Mouse (Mus musculus) adrenal gland, adult 18-20 months (tissue): ENCODE data around the gene Nt5c2. TPM values are rescaled to one million over a fixed set of nuclear protein-coding genes. Genes with fewer than 3 reads are reported as not detected.

Experiments used
- DNase-seq, 2 experiments: peaks; one replicate each; pipeline ENCODE4 v3.0.0; 2021 to 2022; ENCODE audit warnings: low spot score in 2 of 2
- total RNA-seq, 2 experiments: library from RNA; stranded (reverse); gene quantifications; 1 replicate in 1 of 2; 2 replicates in 1 of 2; pipeline ENCODE4 v1.2.3; 2021

Nt5c2 gene
- total RNA-seq, 2 experiments from 2014 or later: 57.5 to 68.4 TPM

GRCm38 (mm10) chr19:46932608-46933007 is 82.3 kb downstream of the Nt5c2 start:
- no peak for DNase-seq

- DNase-seq: no peak
Measured at GRCm38 (mm10) chr19:46930026-46930425, 84.9 kb downstream of the Nt5c2 start.

GRCm38 (mm10) chr19:46929044-46929587 is 85.8 kb downstream of the Nt5c2 start:
- DNase-seq: peak; percentile 79 to 83

- no peak for DNase-seq
Measured at GRCm38 (mm10) chr19:46928136-46928535, 86.8 kb downstream of the Nt5c2 start.

- no peak for DNase-seq
Measured at GRCm38 (mm10) chr19:46926951-46927350, 88.0 kb downstream of the Nt5c2 start.

- DNase-seq: no peak
Measured at GRCm38 (mm10) chr19:46926357-46926756, 88.6 kb downstream of the Nt5c2 start.

GRCm38 (mm10) chr19:46920571-46920970 is 94.4 kb downstream of the Nt5c2 start:
- DNase-seq: no peak

- no peak for DNase-seq
Measured at GRCm38 (mm10) chr19:46915406-46916080, 99.4 kb downstream of the Nt5c2 start.

- DNase-seq: no peak
Measured at GRCm38 (mm10) chr19:46913626-46914025, 101.3 kb downstream of the Nt5c2 start.

GRCm38 (mm10) chr19:46911492-46911891 is 103.5 kb downstream of the Nt5c2 start:
- no peak for DNase-seq

- DNase-seq: no peak
Measured at GRCm38 (mm10) chr19:46908977-46909376, 106.0 kb downstream of the Nt5c2 start.

GRCm38 (mm10) chr19:46908207-46908606 is 106.7 kb downstream of the Nt5c2 start:
- DNase-seq: no peak

- DNase-seq: no peak
Measured at GRCm38 (mm10) chr19:46905971-46906370, 109.0 kb downstream of the Nt5c2 start.

GRCm38 (mm10) chr19:46905383-46905782 is 109.6 kb downstream of the Nt5c2 start:
- DNase-seq: no peak

GRCm38 (mm10) chr19:46904907-46905306 is 110.0 kb downstream of the Nt5c2 start:
- DNase-seq: no peak

- DNase-seq: no peak
Measured at GRCm38 (mm10) chr19:46903379-46903778, 111.6 kb downstream of the Nt5c2 start.

- DNase-seq: peak in 1 of 2 experiments; percentile 55
Measured at GRCm38 (mm10) chr19:46901323-46901722, 113.6 kb downstream of the Nt5c2 start.

GRCm38 (mm10) chr19:46900786-46901185 is 114.2 kb downstream of the Nt5c2 start:
- no peak for DNase-seq

GRCm38 (mm10) chr19:46899871-46900270 is 115.1 kb downstream of the Nt5c2 start:
- no peak for DNase-seq

GRCm38 (mm10) chr19:46899306-46899705 is 115.6 kb downstream of the Nt5c2 start:
- DNase-seq: peak in 1 of 2 experiments; percentile 41

- no peak for DNase-seq
Measured at GRCm38 (mm10) chr19:46898222-46898621, 116.7 kb downstream of the Nt5c2 start.

- no peak for DNase-seq
Measured at GRCm38 (mm10) chr19:46897135-46897534, 117.8 kb downstream of the Nt5c2 start.

GRCm38 (mm10) chr19:46893484-46893883 is 121.5 kb downstream of the Nt5c2 start:
- DNase-seq: no peak
